Mouse (Mus musculus) myocyte (in vitro differentiated cells): ENCODE measurements at regions not wholly inside any gene's neighbourhood (a gene's known extent, or its start where the extent isn't known, plus 50 kb on each side); places are given as distances from the start of the nearest gene placed in this dataset.

Experiments used
- POLR2A ChIP-seq: IDR thresholded peaks from one replicate; pipeline ENCODE4 v1.6.1; 2011; ENCODE audit warnings: low read depth, mild to moderate bottlenecking, control low read depth, moderate library complexity; ENCODE audit not compliant: insufficient read length
- TCF12 ChIP-seq: IDR thresholded peaks from one replicate; pipeline ENCODE4 v1.6.1; 2011; ENCODE audit warnings: mild to moderate bottlenecking, control low read depth; ENCODE audit not compliant: poor library complexity, insufficient read depth, severe bottlenecking

GRCm38 (mm10) chr3:123999957-124000616, 309.4 kb upstream of the Ndst3 start:
- no peak for TF ChIP-seq TCF12
- TF ChIP-seq POLR2A, result no peak
